Mouse (Mus musculus): ENCODE measurements around the gene Cdc14b.
A peak's percentile ranks its signal among the peaks of the same experiment; 100 is the strongest.
"Not testable (repeated sequence)": the region's sequence is repeated elsewhere in the genome, so short reads cannot be mapped to it uniquely, and the experiment has no call there.

Gene Cdc14b

DNA sequence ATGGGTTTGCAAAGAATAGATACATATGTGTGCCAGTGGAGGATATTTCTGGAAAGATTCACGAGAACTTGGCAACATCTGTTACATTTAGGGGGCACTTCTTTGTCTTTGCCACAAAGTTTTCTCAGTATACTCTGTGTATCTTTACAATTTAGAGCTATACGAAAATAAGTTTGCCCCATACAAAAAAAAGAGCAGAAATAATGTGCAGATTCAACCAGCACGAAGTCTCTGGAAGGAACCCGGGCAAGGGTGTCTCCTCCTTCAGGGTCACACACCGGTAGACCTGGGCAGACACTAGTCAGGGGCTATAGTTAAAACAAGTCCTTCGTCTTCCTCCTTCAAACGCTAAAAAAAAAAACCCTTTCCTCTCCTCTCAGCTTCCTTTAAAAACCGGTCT, 1.7 kb downstream of the Cdc14b start:
- peak; percentile 11 for DNase-seq

DNA sequence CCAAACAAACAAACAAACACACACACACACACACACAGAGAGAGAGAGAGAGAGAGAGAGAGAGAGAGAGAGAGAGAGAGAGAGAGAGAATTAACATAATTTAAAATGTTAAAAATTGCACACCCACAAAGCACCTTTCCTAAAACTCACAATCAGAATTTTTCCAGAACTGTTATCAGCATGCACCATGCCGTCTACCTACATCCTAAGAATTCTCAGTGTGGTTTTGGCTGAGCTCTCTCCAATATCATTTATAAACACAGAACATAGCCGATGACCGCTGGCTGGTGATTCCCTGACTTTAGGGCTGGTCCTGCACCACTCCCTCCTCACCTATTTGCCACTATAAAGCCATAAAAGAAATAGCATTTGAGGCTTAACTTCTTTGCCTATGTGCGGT, 6.7 kb downstream of the Cdc14b start:
- no peak for DNase-seq

DNA sequence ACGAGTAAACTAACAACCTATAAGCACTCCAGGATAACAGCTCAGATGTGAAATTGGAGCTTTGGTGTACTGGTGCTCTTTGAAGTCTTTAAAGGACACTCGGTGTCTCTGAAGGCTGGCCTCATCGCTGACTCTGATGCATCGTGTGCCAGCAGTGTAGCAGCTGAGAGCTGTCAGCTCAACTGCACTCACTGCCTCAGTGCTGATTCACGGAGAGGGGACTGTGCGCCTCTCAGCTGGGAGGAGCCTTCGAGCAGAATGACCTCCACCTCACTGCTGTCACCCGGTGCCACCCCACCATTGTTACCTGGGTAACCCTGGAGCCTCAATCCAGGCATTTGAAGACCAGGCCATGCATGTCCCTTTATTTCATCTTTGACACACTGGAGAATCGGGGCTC, 7.9 kb downstream of the Cdc14b start:
- no peak for DNase-seq

DNA sequence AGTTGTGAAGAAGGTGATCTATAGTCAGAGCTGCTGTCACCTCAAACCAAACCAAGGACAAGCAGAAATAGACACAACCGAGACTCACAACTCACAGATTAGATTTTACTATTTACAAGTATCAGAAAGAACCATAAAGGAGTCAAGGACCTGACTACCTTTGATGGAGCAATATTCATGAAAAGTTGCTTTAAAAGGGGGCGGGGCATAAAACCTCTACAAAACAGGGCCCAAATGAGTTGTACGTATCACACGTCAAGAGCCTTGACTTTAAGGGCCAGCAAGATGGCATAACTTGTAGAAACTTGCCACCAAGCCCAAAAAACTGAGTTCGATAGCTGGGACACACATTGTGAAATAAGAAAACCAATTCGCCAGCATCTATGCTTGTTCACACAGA, 10.5 kb downstream of the Cdc14b start:
- DNase-seq, result no peak

DNA sequence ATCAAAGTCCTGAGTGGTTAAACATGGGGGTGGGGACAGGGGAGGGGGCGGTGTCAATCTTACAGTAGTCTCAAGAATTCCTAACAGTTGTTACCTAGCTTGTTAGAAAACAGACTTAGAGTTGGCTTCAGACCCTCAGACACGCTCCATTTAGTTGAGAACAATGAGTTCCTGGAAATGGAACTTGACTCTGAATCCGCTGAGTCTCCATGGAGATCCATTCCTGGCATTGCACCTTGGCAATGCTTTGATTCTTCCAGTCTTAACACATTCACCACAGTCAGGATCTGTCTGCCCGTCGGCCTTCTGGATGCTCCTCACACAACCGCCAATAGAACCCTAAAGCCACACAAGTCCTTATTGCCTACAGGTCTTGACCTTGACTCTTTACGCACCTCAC, 15.2 kb downstream of the Cdc14b start:
- no peak for DNase-seq

DNA sequence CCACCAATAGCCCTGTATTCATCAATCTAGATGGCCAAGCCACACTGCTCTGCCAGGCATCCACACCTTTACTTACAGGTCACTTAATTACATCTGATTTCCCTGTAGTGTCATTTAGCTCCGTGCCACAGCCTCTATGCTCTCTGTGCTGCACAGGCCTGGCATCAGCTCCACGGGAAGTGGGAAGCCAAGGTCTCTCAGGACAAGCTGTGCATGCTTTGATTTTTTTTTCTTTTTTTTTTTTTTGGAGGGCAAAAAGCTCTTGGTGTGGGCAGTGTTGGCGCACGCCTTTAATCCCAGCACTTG, 16.6 kb downstream of the Cdc14b start:
- DNase-seq, result no peak

DNA sequence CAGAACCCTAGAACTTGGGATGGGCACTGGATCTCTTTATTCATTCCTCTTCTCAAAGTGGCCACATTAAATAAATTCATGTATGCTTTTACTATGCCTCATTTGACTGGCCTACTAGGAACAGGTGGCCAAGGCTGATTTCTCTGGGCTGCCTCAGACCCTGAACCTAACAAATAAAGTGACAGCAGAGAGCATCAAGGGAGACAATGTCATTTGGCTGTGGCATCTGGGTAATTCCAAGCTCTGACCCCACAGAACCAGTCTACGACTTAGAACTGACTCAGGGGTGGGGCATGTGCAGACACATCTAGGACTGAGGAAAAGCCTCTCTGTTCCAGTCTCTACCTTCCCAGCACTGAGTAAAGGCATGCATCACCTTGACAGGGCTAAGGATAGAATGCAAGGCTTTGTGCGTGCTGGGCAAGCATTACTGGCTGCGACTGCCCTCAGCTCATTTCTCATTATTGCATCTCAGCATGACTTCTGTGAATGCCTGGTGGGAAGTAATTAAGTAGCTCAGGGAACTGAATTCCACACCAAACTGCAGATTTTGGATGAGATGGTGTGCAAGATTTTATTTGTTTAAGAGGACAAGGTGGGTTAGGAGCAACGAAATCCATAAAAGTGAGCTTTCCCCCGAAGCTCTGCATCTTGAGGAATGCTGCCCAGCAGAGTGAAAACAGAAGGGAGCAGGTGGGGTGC, 17.1 kb downstream of the Cdc14b start:
- no peak for DNase-seq

DNA sequence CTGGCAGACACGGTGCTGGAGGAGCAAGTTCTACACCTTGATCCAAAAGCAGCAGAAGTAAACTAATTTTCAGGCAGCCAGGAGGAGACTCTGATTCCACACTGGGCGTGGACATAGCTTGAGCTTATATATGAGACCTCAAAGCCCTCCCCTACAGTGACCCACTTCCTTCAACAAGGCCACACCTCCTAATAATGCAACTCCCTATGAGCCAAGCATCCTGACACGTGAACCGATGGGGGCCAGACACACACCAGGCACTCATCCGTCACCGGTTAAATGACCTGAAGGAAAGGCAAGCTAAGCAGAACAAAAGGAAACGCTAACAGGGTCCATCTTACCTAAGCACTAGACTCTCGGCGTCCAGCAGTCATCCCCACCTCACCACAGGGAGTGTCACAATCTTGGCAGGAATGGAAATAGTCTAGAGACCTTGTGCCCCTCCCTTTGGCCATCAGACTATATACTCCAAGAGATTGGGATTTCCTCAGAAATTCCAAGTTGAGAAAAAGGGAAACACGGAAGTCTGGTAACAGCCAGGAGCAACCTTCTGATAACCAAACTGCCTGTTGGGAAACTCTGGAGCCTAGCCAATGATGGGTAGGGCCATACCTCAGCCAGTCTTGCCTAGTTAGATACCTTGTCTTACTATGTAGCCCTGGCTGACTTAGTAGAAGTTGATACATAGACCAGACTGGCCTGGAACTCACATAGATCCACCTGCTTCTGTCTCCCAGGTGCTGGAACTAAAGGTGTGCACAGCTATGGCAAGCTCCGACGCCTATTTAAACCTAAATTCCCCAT, 17.9 kb downstream of the Cdc14b start:
- no peak for DNase-seq

DNA sequence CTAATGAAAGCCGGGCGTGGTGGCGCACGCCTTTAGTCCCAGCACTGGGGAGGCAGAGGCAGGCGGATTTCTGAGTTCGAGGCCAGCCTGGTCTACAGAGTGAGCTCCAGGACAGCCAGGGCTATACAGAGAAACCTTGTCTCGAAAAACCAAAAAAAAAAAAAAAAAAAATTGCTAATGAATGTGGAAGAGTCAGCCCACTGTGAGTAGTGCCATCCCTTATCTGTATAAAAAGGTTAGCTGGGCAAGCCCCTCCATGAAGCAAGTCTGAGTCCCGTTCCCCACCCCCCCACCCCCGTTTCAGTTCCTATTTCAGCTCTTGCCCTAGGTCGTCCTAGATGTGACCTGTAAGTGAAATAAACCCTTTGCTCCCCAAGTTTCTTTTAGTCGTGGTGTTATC, 20.9 kb downstream of the Cdc14b start:
- not testable (repeated sequence) for DNase-seq

DNA sequence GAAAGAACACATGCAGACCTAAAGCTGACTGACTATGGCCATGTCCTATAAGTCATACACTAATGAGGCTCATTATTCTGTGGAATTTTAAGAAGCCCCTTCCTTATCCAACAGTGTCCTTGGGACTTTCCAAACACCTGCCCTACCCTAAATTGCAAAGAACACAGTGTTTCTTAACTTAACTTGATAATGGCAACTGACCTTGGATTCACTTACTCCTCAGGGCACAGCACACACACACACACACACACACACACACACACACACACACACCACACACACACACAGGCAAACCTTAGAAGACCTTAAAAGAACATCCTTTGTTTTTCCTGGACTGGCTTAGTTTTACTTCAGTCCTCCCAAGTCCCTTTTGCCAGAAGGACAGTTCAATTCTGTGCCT, 21.4 kb downstream of the Cdc14b start:
- peak; percentile 16 for DNase-seq

DNA sequence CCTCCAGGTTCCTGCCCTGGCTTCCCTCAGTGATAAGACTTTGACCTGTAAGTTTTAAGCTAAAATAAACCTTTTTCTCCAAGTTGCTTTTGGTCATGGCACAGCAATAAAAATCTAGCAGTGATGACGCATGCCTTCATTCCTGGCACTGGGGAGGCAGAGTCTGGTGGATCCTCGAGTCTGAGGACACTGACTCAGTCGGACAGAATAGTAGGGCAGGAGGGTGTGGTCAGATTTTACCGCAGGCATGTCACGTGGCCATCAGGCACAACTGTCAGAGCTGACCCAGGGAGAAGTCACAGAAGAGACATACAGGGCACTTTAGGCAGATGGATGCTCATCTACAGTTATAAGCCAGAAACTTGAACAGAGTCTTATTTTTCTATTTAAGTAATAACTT, 22.9 kb downstream of the Cdc14b start:
- DNase-seq, result peak; percentile 91

DNA sequence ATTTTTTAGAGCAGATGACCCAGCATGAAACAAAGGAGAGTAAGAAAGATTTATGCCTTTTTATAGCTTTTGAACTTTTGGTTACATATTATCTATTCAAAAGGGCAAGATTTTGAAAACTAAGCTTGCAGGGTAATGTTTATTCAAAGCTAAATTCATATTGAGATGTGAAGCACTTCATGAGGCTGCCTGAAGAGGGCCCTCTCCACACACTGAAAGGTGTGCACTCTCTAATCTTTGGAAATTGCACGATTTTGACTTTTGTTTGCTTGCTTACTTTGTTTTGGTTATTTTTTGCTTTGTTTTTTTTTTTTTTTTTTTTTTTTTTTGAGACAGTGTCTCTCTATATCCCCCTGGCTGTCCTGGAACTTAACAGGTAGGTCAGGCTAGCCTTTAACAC, 24.7 kb downstream of the Cdc14b start:
- DNase-seq, result peak; percentile 35

DNA sequence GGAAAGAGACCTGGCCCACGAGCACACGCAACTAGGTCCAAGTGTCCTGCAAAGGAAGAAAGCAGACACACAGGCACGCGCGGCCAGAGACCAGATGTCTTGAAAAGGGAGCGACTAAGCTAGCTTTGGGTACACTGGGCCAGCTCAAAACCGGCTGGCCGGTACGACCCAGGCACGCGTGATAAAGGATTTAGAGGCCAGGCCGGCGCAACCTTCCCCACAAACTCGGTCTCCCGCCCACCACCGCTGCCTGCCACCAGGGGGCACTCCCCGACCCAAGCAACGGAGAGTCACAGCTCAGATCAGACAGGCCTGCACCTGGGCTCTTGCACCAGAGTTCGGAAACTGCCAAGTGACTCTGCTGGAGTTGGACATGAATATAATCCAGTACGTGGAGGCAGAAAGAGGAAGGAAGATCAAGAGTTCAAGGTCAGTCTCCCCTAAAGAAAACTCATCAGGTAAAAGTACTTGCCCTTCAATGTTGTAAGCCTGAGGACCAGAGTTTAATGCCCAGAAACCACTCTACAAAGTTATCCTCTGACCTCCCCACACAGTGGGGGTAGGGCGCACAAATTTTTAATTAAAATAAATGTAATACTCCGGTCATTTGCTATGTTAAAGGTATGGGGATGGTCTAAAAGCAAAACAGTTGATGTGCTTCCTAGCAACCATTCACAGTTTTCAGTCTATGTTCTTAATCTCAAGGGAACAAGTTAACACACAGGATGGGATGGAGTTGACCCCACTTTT, 26.1 kb downstream of the Cdc14b start:
- DNase-seq, result peak; percentile 98

DNA sequence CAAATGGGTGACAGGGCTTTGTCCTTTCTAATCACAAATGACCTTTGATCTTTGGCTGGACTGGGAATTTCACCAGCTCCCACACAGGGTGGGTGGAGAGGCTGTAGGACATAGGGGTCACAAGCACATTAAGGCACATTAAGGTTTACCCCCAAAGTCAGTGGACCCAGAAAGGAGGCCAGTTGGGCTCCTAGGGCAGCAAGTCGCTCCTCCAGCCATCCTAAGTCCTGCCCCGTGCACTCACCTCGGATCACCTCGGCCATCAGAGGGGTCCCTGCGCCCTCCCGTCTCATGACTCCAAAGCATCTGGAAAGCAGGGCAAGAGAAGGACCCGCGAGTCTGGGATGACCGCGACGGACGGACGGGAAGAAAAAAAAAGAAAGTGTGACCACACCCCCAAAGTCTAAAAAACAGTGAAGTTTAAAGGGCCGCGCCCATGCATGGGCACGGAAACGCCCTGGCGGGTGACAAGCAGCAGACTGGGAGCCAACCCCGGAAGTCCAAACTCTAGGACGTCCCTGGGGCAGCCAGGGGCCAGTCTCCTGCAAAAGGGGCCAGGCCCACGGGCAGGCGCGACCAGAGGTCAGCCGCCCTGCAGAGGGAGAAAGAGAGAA, 26.8 kb downstream of the Cdc14b start:
- DNase-seq, result peak; percentile 98

DNA sequence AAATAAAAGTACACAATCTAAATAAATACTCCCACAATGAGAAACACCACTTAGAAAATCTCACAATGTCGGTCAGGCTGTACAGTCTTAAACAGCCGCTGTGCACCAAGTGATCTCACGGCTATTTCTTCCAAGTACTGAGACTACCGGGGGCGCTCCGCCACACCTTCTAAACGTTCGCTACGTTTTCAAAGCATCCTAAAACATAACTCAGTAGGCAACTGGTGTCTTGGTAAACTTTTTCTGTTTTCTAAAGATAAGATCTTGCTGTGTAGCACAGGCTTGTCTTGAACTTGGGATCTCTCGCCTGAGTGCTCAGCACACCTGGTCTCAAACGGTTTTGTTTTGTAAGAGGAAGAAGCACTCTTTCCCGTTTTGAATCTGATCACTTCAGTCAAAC, 29.0 kb downstream of the Cdc14b start:
- DNase-seq, result peak; percentile 41

DNA sequence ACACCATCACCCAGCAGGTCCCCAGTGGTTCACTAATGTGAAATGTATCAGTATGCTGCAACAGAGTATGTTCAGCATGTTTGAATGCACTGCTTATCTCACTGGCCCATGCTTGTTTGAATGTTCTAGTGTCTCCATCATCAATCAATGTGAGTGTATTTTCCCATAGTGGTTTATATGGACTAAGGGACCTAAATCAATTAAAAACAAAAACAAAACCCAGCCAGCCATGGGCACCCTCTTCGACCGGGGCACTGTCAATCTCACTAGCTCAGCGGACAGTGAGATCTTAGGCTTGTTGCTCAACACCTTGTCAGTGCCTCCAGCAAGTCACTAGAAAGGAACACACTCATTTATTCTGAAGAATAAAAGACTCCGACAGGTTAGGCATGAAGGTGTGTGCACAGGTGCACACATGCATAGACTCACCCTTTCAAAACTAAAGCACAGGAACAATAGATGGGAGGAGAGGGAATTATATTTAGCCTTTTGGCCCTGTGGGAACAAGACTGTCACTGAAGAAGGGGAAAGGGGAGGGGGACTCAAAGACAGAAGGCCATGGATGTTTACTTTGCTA, 30.3 kb downstream of the Cdc14b start:
- DNase-seq, result peak; percentile 50

DNA sequence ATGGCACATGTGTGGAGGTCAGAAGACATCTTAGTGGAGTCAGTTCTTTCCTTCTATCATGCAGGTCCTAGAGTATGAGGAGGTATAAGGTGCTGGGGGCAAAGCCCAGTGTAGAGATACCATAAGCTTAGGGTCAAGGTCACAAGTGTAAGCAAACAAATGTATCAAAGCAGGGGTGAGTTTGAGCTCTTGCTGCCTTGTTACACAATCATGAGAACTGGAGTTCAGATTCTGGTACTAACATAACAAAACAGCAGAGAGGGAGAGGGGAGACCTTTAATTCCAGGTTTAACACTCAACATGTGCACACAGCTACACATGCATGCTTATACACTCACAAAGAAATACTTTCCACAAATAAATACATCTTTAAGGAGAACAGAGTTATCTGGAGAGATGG, 32.4 kb downstream of the Cdc14b start:
- DNase-seq, result peak; percentile 64

DNA sequence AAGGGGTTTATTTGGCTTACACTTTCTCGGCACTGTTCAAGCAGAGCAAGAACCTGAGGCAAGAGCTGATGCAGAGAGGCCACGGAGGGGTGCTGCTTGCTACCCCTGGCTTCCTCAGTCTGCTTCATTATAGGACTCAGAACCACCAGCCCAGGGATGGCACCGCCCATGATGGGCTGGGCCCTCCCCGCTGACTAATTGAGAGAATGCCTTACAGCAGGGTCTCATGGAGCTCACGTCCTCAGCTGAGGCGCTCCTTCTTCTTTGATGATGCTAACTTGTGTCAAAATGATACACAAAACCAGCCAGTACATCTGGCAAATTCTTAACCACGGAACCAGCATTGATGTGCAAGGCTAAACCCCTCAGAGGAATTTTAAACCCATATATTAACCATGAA, 34.5 kb downstream of the Cdc14b start:
- DNase-seq, result peak; percentile 89

DNA sequence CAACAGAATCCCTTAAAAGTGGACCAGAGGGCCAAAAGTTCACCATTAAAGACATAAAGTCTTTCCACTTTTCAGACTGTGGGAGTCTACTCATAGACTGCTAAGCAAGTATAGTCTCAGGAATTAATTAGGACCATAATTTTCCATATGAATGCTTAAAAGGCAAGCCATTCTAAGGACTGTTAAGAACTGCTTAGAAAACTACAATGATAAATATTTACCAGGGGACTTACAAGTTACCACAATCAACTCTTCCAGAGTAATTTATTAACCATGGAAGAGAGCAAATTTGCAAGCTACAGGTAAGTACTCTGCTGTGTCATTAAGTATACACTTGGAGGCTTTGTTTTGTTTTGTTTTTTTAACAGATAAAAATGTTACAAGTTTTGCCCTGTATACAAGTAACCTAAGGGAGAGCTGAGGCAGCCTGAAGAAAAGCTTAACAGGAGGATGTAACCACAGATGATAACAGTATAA, 37.4 kb downstream of the Cdc14b start:
- no peak for DNase-seq

DNA sequence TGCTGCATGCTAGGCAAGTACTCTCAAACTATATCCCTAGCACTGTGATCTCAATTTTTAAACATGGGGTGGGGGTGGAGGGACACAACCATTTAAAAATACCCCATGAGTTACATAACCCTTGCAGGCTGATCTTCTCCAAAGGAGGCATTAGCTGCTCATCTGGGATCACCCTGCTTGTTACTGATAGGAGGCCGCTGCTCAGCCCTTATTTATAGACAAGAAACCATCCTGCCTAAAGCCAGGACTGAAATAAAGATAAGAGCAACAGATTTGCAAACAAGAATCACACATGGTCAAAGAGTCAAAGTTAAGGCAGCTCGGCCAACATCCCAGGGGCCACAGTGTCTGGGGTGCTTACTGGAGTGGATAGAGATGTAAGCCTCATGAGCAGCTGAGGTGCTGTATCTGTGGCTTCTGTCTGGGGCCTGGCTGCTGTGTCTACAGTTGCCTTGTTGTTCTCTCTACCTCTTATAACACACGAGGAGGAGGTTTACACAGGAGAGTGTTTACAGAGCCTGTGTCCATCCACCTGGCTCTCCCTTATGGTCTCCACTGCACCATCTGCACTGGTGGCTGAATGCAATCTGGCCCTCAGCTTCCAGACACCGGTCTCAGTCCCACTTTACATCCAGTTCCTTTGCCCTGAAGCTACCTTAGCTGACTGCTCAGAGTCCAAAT, 38.0 kb downstream of the Cdc14b start:
- DNase-seq, result peak; percentile 93

DNA sequence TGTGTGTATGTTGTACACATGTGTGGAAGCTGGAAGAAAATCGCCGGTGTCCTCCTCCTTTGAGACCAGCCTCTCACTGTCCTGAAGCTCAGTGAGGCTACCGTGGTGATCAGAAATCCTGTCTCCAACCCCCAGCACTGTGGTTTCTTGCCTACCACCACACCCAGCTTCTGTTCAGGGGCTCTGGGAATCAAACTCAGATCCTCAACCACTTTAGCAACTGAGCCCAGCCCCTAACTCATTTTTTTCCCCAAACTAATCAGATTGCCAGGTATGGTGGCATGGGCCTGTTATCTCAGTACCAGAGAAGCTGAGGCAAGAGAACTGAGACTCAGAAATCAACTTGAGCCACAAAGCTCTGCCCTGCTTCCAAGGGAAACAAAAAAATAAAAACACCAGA, 39.3 kb downstream of the Cdc14b start:
- peak; percentile 74 for DNase-seq

DNA sequence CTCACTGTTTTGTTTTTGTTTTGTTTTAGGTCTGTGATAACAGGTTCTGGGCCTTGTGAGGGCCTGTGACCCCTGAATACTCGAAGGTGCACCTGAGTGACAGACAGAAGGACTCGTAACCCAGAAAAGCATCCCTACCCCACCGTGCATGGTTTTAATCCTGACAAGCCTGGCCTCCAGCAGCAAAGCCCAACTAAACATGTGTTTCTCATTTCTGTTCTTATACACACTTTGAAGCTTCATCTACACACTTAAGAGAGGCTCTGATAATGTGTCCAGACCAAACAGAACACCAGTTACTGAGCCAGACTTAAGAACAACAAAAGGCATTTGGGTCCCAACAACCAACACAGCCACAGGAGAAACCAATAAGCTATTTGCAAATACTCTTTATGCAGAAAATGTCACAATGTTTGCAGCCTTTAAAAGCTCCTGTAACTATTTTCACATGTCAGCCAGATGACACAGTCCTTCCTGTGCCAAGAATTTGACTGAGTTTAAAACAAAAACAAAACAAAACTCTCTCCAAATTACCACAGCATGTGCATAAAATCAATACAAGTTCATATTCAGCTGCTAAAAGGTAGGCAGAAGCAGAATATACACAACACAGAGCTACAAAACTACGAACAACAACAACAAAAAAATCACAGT, 39.9 kb downstream of the Cdc14b start:
- no peak for DNase-seq
